ENCODE assay signal across 27 mouse cellular contexts in genomic region chr6:31130522-31130921, GRCm38 (mm10).
DNase-seq lines count a peak whose midpoint lies in the region; ATAC-seq and TF ChIP-seq lines count a peak whose summit lies in the region.
"Had no signal": no experiment of that assay in that cellular context is flagged by ENCODE, and none has a peak within 500 bp of the region (broad histone marks: within the 10 kb centered on the region; RNA-seq: fewer than 3 reads in every experiment).

No protein-coding gene starts in this region.

- TF ChIP-seq CTCF in stomach, postnatal 0 days (IDR thresholded peaks at IDR 0.05; ENCODE audit: low read depth): no peak
- no peak for TF ChIP-seq CTCF in C2C12 (IDR thresholded peaks at IDR 0.05; ENCODE audit: control insufficient read depth, insufficient read depth, insufficient read length)
- TF ChIP-seq CTCF in intestine, postnatal 0 days (IDR thresholded peaks at IDR 0.05; ENCODE audit: low read depth): no peak

- peaks cover 50% of the 10 kb centered on the region for H3K79me2 ChIP-seq in C2C12 (ENCODE audit: control insufficient read depth, insufficient read depth)

- H3ac ChIP-seq in C2C12 (ENCODE audit: control insufficient read depth, insufficient read length, low read depth): no peak overlapping the region

- no peak overlapping the region for H3K9ac ChIP-seq in stomach, embryonic 15.5 days
- H3K9ac ChIP-seq in stomach, postnatal 0 days (ENCODE audit: low read length): no peak overlapping the region
- no peak overlapping the region for H3K9ac ChIP-seq in intestine, postnatal 0 days (ENCODE audit: low read depth, low read length)
- H3K9ac ChIP-seq: embryonic facial prominence, embryonic 13.5 days; forebrain, embryonic 12.5 days; forebrain, embryonic 15.5 days; hindbrain, embryonic 13.5 days had no signal

- no peaks in the 10 kb centered on the region for H3K9me3 ChIP-seq in stomach, embryonic 15.5 days
- H3K9me3 ChIP-seq in stomach, postnatal 0 days (ENCODE audit: control insufficient read depth, low read length): no peaks in the 10 kb centered on the region
- no peaks in the 10 kb centered on the region for H3K9me3 ChIP-seq in intestine, postnatal 0 days (ENCODE audit: control insufficient read depth)

- peak overlapping the region; percentile 69; the same call in 1 of the 2 replicates for H3K27ac ChIP-seq in stomach, embryonic 15.5 days
- H3K27ac ChIP-seq in stomach, postnatal 0 days (replicated peaks): no peak overlapping the region
- no peak overlapping the region for H3K27ac ChIP-seq in intestine, postnatal 0 days (ENCODE audit: low read depth, low read length)
- H3K27ac ChIP-seq: embryonic facial prominence, embryonic 10.5 days; embryonic facial prominence, embryonic 13.5 days; forebrain, embryonic 12.5 days; forebrain, embryonic 15.5 days; hindbrain, embryonic 13.5 days had no signal

- H3K4me2 ChIP-seq in stomach, embryonic 15.5 days: no peak overlapping the region
- no peak overlapping the region for H3K4me2 ChIP-seq in stomach, postnatal 0 days (replicated peaks; ENCODE audit: low read depth)
- H3K4me2 ChIP-seq in intestine, postnatal 0 days (replicated peaks; ENCODE audit: low read depth): no peak overlapping the region
- H3K4me2 ChIP-seq: embryonic facial prominence, embryonic 13.5 days; forebrain, embryonic 12.5 days; forebrain, embryonic 15.5 days; heart, embryonic 11.5 days; hindbrain, embryonic 13.5 days had no signal

- no peak for DNase-seq in stomach, postnatal 0 days (ENCODE audit: low spot score)
- DNase-seq in natural killer cell, adult 2 months (ENCODE audit: low spot score in 2 of 2): peak; percentile 61 to 76
- DNase-seq in retina, embryonic 14.5 days (ENCODE audit: low spot score): no peak
- no peak for DNase-seq in layer of hippocampus, adult 9-11 months
- DNase-seq: adrenal gland, adult 8-10 months; adrenal gland, postnatal 25 days; B cell, adult 2 months; cerebellum, adult 11-12 months; cerebellum, adult 8-10 months; cerebellum, postnatal 10 days; cerebellum, postnatal 36 days; embryo, embryonic 11 days; gastrocnemius, postnatal 10 days; heart, adult 11 months had no signal

- no peaks in the 10 kb centered on the region for H3K27me3 ChIP-seq in stomach, embryonic 15.5 days (replicated peaks)
- H3K27me3 ChIP-seq in stomach, postnatal 0 days (ENCODE audit: control insufficient read depth, insufficient read depth, low read length): no peaks in the 10 kb centered on the region
- H3K27me3 ChIP-seq in C2C12 (ENCODE audit: control insufficient read depth, insufficient read depth, insufficient read length): no peaks in the 10 kb centered on the region
- no peaks in the 10 kb centered on the region for H3K27me3 ChIP-seq in intestine, postnatal 0 days (replicated peaks; ENCODE audit: control insufficient read depth, insufficient read depth, low read length)
- H3K27me3 ChIP-seq: embryonic facial prominence, embryonic 13.5 days; forebrain, embryonic 12.5 days; forebrain, embryonic 15.5 days; hindbrain, embryonic 13.5 days had no signal

- H3K4me1 ChIP-seq in stomach, embryonic 15.5 days: no peaks in the 10 kb centered on the region; the same call in 1 of the 2 replicates
- no peaks in the 10 kb centered on the region for H3K4me1 ChIP-seq in stomach, postnatal 0 days (replicated peaks; ENCODE audit: control insufficient read depth, insufficient read depth)
- H3K4me1 ChIP-seq in intestine, postnatal 0 days (replicated peaks; ENCODE audit: control insufficient read depth, insufficient read depth, low read length): no peaks in the 10 kb centered on the region; the same call in 1 of the 2 replicates
- H3K4me1 ChIP-seq: embryonic facial prominence, embryonic 10.5 days; forebrain, embryonic 12.5 days; forebrain, embryonic 15.5 days; hindbrain, embryonic 13.5 days had no signal

- no peak for ATAC-seq in stomach, embryonic 15.5 days (ENCODE audit: insufficient read depth, low FRiP score, low read depth)
- no peak for ATAC-seq in stomach, postnatal 0 days (ENCODE audit: low FRiP score, low TSS enrichment)
- ATAC-seq in intestine, postnatal 0 days: no peak
- ATAC-seq: activated CD4-positive, CD25-positive, alpha-beta regulatory T cell, adult 4 months; CD4-positive, CD25-positive, alpha-beta regulatory T cell, adult 4 months; forebrain, embryonic 15.5 days; hindbrain, embryonic 16.5 days had no signal

- WGBS in stomach, embryonic 15.5 days: 80% methylated on average over 1 of the region's 1 CpGs
- WGBS in stomach, postnatal 0 days: 86% methylated on average over 1 of the region's 1 CpGs
- 90% methylated on average over 1 of the region's 1 CpGs for WGBS in intestine, postnatal 0 days

- no peaks in the 10 kb centered on the region for H3K36me3 ChIP-seq in stomach, embryonic 15.5 days
- no peaks in the 10 kb centered on the region for H3K36me3 ChIP-seq in stomach, postnatal 0 days (ENCODE audit: control insufficient read depth, insufficient read depth, low read length)
- peaks cover 19% of the 10 kb centered on the region for H3K36me3 ChIP-seq in C2C12 (ENCODE audit: control insufficient read depth, insufficient read depth)
- no peaks in the 10 kb centered on the region for H3K36me3 ChIP-seq in intestine, postnatal 0 days (ENCODE audit: control insufficient read depth, insufficient read depth)
- H3K36me3 ChIP-seq: embryonic facial prominence, embryonic 10.5 days; embryonic facial prominence, embryonic 13.5 days; forebrain, embryonic 12.5 days; forebrain, embryonic 15.5 days; hindbrain, embryonic 13.5 days had no signal

- peaks cover 24% of the 10 kb centered on the region for H3K79me3 ChIP-seq in C2C12 (ENCODE audit: low read depth)

- TF ChIP-seq EP300 in stomach, postnatal 0 days (optimal IDR thresholded peaks at IDR 0.05): no peak

- H3K4me3 ChIP-seq in stomach, embryonic 15.5 days (replicated peaks): no peak overlapping the region
- no peak overlapping the region for H3K4me3 ChIP-seq in stomach, postnatal 0 days (ENCODE audit: low read depth, low read length)
- no peak overlapping the region for H3K4me3 ChIP-seq in C2C12 (ENCODE audit: insufficient read depth, poor library complexity, severe bottlenecking)
- no peak overlapping the region for H3K4me3 ChIP-seq in intestine, postnatal 0 days (ENCODE audit: low read depth, low read length)
- H3K4me3 ChIP-seq: embryonic facial prominence, embryonic 10.5 days; embryonic facial prominence, embryonic 13.5 days; erythroblast, embryonic 14.5 days; forebrain, embryonic 12.5 days; forebrain, embryonic 15.5 days; hindbrain, embryonic 13.5 days had no signal

TF ChIP-seq in C2C12, 6 proteins besides CTCF, POLR2A, EP300 and RAD21:
- no peak for TF ChIP-seq CEBPB (IDR thresholded peaks at IDR 0.05; ENCODE audit: low read depth)
- TF ChIP-seq MYOD1 (IDR thresholded peaks at IDR 0.05; ENCODE audit: control insufficient read depth, insufficient read length, low read depth): peak; percentile 95

Comparison
In these comparisons a context has a peak if more than half of its experiments do, and no peak if none do; other contexts are left out.
1. DNase-seq: peak in natural killer cell, adult 2 months (2 of 2); none in stomach, postnatal 0 days (single experiment), retina, embryonic 14.5 days (single experiment) and layer of hippocampus, adult 9-11 months (single experiment).